Mouse (Mus musculus) cerebellum, postnatal 10 days (tissue): ENCODE results near the gene 1700012P22Rik.
A peak's percentile ranks its signal among the peaks of the same experiment; 100 is the strongest.

Source experiments
- DNase-seq, 2 experiments: peaks; one replicate each; pipeline ENCODE4 v3.0.0; 2021; ENCODE audit warnings: mixed read lengths in 2 of 2

1700012P22Rik gene

DNA sequence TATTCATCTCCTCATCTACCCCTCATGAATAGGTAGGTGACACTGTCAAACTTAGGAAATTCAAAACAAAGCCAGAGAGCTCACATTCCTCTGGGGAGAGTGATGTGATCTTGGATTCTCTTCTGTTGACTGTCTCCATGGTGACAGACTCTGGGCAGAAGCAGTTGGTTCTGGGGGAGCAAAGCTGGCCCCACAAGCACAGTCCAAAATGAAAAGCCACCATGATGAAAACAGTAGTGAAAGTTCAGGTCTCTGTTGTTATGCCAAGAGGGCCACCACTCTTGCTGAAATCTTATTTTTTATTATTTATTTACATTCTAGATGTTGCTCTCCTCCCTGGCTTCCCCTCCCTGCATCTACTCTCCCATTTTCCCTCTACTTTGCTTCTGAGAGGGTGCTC, at the start of gene 1700012P22Rik:
Gene 1700012P22Rik, minus strand, starts transcription at position 101 of the 400 bp plus-strand sequence.
- DNase-seq: no peak

DNA sequence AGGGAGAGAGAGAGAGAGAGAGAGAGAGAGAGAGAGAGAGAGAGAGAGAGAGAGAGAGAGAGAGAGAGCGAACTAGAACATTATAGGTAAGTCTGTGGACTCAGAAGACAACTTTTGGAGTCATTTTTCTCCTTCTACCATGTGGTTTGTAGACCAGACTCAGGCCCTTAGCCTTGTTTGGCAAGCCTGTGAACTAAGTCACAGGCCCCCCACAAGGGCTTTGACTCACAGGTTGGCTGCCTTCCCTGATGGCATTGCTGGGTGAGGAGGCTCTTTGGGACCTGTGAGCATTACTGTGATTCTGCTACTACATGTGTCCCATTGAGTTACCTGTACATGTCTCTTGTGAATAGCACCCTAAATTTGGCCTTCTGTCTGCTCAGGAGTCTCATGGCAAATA, 29.5 kb upstream of the 1700012P22Rik start:
- DNase-seq: no peak

DNA sequence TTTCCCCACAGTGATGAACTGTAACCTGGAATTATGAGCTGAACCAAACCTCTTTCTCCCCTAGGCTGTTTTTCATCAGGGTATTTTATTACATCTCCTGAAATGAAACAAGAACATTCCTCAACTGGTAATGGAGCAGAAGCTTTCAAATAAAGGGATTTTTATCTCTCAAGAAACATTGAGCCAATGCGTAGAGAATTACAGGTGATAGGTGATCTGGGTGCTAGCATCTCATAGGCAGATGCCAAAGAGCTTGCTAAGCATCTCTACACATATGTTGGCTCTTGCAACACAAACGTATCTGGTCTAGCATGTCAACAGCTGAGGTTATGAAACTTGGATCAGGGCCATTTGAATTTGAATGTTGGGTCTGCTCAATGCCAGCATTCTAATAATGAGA, 26.6 kb upstream of the 1700012P22Rik start:
- no peak for DNase-seq

DNA sequence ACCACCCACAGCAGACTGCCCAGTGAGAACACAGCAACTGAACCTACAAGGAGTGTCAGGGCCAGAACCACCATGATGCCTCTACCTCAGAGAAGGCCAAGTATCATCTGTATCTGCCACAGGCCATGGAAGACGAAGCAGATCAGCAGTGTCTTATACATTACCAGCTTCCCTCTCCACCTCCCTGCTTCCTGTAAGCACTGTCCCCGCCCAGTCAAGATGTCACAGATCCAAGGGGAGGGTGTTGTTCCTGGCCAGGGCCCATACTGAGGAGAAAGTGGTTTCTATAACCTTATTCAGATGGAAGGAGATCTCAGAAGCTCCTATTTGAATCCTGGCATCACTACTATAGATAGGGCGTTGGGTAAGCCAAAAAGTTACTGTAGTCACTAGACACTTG, 25.1 kb upstream of the 1700012P22Rik start, which contains the start of gene Aadacl3:
Gene Aadacl3, minus strand, starts transcription at position 101 of the 400 bp plus-strand sequence.
- DNase-seq: no peak

DNA sequence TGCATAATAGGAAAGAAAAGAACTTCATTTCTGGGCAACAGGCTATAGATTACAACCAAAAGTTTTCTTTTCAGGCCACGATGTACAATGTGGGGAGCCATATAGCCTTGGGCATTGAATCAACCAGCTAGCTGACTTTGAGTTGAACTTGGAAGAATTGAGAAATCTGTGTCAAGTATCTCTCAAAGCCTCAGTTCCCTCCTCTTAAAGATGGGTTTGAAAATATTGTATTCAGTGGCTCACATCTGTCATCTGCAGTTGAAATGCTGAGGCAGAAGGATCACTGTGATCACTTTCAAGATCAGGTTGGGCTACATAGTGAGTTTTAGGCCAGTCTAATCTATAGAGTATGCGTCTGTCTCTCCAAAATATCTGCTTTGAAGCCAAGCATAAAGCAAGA, 14.6 kb upstream of the 1700012P22Rik start, which contains the start of gene Gm9944:
Gene Gm9944, minus strand, starts transcription at position 101 of the 400 bp plus-strand sequence.
- no peak for DNase-seq

DNA sequence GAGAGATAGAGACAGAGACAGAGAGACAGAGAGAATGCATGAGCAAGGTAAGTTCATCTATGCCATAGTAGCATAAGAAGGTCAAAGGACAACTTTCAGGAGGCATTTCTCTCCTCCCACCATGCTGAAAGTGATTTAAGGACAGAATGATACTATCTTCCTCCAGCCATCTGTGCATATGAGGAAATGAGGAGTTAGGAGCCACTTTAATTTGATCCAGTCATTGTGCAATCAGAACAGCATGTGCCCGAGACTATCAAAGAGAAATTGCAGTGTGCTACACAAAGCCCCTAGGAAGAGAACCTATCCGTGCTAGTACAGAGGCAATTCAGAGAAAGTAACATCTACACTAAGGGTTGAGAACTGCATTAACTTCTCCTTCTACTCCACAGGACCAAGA, 10.0 kb upstream of the 1700012P22Rik start:
- DNase-seq: no peak

DNA sequence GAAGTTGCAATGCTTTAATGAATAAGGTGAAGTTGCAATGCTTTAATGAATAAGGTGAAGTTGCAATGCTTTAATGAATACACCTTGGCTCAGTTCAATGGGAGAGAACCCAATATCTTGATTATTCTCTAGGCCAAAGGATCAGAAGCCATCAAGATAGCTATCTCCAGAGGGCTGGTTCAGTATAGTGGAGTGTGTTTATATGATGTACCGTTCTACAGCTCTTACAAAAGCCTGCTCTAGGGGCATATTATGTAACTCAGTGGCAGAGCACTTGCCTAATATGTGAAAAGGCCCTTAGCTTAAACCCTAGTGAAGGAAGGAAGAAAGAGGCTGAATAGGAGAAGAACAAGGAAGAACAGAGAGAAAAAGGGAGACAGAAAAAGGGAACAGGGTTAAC, 3.0 kb upstream of the 1700012P22Rik start:
- DNase-seq: no peak

DNA sequence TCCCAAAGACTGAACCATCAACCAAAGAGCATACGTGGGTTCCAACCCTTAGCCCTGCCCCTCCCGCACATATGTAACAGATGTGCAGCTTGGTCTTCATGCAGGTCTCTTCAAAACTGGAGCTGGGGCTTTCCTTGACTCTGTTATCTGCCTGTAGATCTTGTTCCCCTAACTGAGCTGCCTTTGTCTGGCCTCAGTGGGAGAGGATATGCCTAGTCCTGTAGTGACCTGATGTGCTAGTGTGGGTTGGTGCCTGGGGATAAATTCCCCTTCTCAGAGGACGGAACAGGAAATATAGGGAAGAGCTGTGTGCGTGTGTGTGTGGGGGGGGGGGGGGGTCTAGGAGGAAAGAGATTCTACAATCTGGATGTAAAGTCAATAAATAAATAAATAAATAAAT, 2.5 kb upstream of the 1700012P22Rik start:
- no peak for DNase-seq

DNA sequence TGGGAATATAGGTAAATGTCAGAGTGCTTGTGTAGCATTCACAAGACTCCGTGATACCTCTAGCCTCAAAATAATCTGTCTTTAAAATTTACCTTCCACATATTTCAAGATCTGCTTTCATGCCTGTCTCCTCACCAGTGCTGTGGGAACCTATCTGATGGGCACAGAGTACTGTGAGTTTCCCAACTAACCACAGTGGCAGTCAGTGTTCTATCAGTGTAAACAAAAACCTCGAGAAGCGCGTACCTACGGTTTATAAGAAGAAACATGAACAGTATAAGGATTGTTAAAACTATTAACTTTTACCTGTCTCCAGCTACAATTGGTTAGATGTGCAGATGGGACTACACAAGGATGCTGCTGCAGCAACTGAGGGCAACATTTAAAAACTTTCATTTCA, 5.4 kb downstream of the 1700012P22Rik start:
- no peak for DNase-seq

DNA sequence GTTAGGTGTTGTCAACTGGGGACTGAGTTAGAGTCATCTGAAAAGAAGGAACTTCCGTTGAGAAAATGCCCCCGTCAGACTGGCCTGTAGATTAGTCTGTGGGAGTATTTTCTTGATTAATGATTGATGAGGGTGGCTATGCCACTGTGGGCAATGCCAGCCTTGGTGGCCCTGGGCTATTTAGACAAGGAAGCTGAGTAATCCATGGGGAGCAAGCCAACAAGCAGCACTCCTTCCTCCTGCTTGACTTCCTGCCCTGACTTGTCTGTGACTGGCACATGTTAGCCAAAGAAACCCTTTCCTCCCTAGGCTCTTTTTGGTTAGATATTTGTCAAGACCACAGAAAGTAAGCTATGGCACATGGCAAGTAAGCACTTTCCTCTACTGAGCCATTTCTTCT, 7.8 kb downstream of the 1700012P22Rik start:
- no peak for DNase-seq

DNA sequence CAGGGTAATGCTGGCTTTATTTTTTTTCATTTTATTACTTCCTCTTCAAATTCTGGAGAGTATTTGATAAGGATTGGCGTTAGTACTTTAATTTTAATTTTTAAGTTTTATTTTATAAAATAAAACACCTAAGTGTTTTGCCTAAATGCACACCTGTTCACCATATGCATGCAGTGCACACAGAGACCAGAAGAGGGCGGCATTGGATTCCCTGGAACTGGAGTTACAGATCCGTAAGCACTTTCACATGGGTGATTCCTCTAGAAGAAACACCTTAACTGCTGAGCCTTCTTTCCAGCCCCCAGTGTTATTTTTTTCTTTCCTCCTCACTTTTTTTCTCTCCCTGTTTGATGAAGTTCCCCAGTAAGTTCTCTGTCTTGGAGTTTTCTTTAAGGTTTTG, 9.7 kb downstream of the 1700012P22Rik start:
- DNase-seq: peak; percentile 2

DNA sequence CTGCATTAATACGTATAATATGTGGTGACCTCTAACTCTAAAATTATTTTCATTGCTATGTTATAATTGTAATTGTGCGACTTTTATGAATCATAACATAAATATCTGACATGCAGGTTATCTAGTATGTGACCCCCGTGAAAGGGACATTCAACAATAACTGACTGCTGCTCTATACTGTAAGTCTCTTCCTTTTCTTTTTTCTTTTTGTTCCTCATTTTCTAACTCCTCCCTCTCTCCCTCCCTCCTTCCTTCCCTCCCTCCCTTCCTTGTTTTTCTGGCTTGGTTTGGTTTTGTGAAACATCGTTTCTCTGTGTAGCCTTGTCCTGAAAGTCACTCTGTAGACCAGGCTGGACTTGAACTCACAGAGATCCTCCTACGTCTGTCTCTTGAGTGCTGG, 14.0 kb downstream of the 1700012P22Rik start:
- no peak for DNase-seq

DNA sequence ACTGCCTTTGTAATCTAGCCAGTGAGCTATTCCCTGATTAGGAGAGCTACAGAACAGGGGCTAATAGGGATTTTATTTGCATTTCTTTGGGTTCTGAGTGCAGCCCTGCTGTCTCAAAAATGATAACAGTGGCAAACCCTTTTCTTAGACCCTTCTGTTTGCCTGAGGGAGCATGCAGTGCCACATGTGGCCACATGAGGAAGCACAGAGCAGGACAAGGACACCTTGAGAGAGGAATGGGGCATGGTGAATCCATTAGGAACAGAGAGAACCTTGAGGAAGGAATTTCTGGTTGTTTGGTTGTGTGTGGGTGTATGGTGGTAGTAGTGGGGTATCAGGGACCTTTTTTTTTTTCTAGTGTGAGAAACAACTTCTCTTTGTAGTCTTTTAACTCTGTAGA, 17.9 kb downstream of the 1700012P22Rik start:
- no peak for DNase-seq

DNA sequence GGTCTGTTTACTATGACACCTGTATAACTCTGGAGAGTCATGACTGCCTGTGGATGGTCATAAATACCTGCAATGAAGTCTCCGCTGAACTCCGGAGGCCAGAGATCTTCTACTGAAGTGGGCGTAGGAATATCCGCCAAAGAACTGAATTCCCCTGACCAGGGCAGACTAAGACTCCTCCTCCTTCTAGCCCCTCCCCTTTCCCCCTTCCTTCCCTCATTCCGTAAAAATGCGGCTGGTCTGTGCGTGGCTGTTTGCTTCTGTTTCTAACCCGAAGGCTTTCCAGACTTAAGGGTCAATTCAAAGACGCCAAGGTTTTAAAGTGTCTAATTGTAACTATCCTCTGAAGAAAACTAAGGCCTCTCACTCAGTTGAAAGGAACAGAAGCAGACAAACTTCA, 30.3 kb downstream of the 1700012P22Rik start, which contains the start of gene Pramef12:
Gene Pramef12, minus strand, starts transcription at position 175 of the 400 bp plus-strand sequence.
- no peak for DNase-seq

DNA sequence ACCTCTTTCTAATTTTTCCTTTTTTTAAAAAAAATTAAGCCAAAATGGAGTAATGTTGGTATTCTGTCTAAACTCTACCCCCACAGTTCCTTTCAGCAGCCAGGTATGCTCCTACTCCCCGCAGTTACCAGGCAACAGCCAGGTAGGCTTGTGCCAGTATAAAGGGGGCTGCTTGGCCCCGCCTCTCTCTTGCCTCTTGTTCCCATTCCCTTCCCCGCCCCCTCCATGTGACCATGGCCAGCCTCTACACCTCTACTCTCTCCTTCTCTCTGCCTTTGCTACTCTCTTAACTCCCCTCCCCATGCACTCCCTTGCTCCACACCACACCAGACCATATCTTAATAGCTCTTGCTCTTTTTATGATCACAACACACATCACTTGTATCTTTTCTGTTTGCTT, 32.3 kb downstream of the 1700012P22Rik start:
- DNase-seq: no peak

DNA sequence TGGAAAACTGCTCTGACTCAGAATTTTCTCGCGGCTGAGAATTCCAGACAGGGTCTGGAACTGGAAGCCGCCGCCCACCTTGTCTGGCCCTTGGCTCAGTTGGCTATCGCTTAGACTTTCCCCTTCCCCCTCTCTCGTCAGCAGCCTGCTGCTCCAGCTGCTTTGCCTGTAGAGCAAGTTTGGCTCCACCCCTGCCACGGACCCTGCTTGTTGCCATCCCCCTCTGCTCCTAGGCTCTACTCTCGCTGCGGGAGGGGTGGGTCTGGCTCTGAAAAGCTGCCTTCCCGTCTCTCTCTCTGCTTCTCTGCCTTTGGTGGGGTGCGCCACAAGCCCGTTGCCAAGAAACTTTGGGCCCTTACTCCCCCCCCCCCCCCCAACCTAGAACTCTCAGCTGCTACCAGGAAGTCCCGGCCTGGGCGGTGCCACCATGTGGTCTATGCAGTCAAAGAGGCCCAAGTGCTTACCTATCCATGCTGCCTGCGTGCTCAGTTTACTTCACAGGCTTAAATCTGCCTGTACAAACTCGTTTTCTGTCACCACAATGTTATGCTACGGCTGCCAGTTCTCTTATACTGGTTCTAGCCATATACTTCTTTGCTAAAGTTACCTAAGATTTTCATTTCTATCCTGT, 34.0 kb downstream of the 1700012P22Rik start:
- no peak for DNase-seq

DNA sequence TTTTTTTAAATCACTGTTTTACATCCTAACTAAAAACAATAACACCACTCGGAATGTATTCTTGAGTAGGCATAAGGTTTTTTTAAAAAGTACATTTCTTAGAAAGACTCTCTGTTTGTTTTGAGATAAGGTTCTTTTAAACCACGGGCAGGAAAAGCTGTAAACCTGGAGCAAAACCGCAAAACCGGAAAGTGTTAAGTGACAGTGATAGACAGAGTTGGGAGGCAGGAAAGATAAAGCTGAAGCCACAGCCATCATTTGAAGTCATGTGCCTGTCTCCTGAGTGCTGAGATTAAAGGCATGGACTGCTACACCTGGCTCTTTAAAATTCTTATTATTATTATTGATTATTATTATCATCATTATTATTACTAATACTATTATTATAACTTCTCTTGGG, 35.9 kb downstream of the 1700012P22Rik start:
- no peak for DNase-seq

DNA sequence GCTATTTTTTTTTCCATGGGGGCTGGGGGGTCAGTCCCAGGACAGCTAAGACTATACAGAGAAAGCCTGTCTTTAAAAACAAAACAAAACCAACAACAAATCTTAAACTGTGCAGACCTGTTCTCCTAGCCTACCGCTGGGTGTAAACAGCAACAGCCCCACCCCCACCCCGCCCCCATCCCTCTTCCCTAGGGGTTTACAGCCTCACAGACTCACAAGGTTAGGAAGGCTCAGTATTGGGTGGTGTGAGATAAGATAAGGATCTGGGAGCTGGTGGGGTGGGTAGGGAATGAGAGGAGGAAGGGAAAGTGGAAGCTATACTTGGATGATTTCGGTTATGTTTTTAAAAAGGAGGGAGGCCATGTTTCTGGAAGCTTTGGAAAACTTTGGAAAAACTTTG, 42.3 kb downstream of the 1700012P22Rik start:
- DNase-seq: no peak

DNA sequence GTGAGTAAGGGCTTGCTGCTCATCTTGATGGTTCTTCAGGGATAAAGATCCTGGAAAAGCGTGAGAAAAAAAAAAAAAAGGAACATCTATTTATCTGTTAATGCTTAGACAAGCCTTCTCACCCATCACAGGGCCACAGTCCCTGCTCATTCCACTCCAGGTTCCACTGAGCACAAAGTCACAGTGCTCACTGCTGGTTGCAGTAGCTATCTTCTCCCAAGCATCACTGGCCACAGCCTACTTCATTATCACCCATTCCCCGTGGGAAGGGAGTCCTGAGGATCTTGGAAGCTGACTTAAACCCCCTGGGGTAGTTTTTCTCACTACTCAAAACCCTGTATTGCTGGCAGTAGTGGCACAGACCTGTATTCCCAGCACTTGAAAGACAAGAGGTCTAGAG, 60.7 kb downstream of the 1700012P22Rik start, which contains the start of gene Pramef20:
Gene Pramef20, minus strand, starts transcription at position 23 of the 400 bp plus-strand sequence.
- DNase-seq: no peak
